Mouse (Mus musculus) left cerebral cortex, adult 2 months (tissue): Measurements from ENCODE around the gene Plod3. TPM values are rescaled to one million over a fixed set of nuclear protein-coding genes. Genes with fewer than 3 reads are reported as not detected.
A peak's percentile ranks its signal among the peaks of the same experiment; 100 is the strongest.

ENCODE experiments used
- DNase-seq, 2 experiments: peaks; one replicate each; pipeline ENCODE4 v3.0.0; 2021 to 2022; ENCODE audit warnings: low spot score in 2 of 2, mixed read lengths in 1 of 2; ENCODE audit errors: extremely low spot score in 1 of 2
- H3K27ac ChIP-seq: fragments of 200-600 bp; 2 replicates; pipeline ENCODE4 v1.8.1; 2022
- H3K4me3 ChIP-seq: fragments of 200-600 bp; 2 replicates; pipeline ENCODE4 v1.8.1; 2022
- CTCF ChIP-seq: fragments of 200-600 bp; IDR thresholded peaks from 2 replicates; pipeline ENCODE4 v1.8.1; 2022; ENCODE audit warnings: antibody characterized with exemption, mild to moderate bottlenecking, moderate library complexity
- intact Hi-C: fragments of 180-260 bp; cut with DNase I; formaldehyde crosslinking; loops from one replicate; pipeline ENCODE4 v1.15.1; 2025
- total RNA-seq, 2 experiments: library from RNA; stranded (reverse); gene quantifications; 2 replicates each; pipeline ENCODE4 v1.2.3; 2021

Gene Plod3
- total RNA-seq, 2 experiments from 2014 or later: 38.7 to 39.1 TPM

DNA sequence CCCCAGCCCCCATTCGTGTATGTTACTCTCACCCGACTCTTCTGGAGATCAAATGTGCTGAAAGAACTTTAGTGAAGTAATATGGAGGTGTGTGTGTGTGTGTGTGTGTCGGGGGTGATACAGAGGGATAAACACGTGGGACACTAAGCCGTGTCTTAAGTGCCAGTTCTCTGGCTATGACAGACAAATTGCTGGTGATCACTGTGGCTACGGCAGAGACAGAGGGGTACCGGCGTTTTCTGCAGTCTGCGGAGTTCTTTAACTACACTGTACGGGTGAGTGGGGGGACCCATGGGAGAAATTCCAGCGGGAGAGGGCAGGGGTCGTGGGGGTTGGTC lies 1.1 kb downstream of the Plod3 start, which contains the start of gene Znhit1:
Gene Znhit1 (minus strand): TSS at position 88 of the 338 bp plus-strand sequence.
- DNase-seq: no peak
- intact Hi-C loops: loop anchor here (10.0 kb wide), 1 partner anchor 617 kb away; the partner anchor contains the start of gene Mospd3
- Histone ChIP-seq H3K4me3 (peak within 1 kb of the TSS; percentile 76), H3K27ac (peak within 1 kb of the TSS; percentile 98)
- TF ChIP-seq CTCF: no peak

DNA sequence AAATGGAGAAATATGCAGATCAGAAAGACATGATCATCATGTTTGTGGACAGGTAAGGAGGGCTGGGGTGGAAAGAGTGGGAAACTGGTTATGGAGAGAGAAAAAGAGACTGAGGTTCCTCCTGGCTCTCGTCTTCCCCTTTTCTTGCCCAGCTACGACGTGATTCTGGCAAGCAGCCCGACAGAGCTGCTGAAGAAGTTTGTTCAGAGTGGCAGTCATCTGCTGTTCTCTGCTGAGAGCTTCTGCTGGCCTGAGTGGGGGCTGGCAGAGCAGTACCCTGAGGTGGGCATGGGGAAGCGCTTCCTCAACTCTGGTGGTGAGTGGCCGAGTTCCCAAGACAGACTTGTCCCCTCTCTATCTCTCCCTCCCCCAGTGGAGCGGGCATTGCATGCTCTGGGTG lies 1.6 kb downstream of the Plod3 start:
- intact Hi-C loops: loop anchor here (10.0 kb wide), 1 partner anchor 616 kb away; the partner anchor contains the start of gene Mospd3
- H3K4me3 ChIP-seq: peak overlapping the region; percentile 76
- no peak for TF ChIP-seq CTCF
- H3K27ac ChIP-seq: no peak overlapping the region
- no peak for DNase-seq

DNA sequence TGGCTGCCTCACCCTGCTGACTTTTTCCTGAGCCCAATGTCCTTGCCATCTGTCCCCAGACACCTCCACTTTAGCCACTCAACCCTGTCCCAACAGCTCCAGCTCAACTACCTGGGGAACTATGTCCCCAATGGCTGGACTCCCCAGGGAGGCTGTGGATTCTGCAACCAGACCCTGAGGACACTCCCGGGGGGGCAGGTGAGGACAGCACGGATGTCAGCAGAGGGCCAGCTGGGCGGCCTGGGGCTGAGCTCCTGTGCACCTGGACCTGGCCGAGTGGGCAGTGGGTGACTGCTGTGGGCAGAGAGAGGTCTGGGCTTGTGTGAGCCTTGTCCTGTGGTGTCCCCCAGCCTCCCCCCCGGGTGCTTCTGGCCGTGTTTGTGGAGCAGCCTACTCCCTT lies 3.0 kb downstream of the Plod3 start:
- DNase-seq: no peak
- TF ChIP-seq CTCF: no peak
- Histone ChIP-seq H3K27ac (no peak overlapping the region), H3K4me3 (no peak overlapping the region)
- intact Hi-C loops: loop anchor here (10.0 kb wide), 1 partner anchor 615 kb away; the partner anchor contains the start of gene Mospd3

DNA sequence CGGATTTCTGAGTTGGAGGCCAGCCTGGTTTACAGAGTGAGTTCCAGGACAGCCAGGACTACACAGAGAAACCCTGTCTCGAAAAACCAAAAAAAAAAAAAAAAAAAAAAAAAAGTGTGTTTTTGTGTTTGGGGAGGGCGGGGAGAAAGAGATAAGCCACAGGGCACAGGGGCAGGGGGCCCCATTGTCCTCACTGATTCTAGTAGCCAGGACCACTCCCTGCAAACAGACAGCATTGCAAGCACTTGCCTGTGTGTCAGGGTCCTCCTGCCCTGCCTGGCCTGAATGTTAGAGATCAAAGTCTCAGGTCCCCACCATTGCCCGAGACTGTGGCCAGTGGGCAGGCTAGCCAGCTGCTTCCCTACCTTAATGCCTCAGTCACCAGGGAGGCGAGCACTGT lies 12.6 kb downstream of the Plod3 start:
- DNase-seq: no peak
- intact Hi-C loops: no loop called here
- Histone ChIP-seq H3K27ac (no peak overlapping the region), H3K4me3 (no peak overlapping the region)
- TF ChIP-seq CTCF: no peak

DNA sequence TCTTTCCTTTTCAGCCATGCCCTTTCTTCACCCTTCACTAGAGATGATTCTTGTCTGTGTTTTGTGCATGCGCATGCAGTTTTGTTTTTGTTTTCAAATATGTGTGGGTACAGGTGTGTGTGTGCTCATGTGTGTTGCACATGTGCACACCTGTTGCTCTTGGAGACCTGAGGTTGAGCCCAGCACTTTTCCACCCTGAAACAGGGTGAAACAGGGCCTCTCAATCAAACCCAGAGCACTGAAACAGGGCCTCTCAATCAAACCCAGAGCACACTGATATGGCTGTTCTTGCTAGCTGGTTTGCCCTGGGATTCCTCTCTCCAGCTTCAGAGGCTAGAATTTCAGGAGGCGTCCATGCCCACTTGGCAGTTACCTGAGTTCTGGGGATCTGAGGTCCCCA lies 13.8 kb downstream of the Plod3 start:
- no peak for TF ChIP-seq CTCF
- intact Hi-C loops: no loop called here
- Histone ChIP-seq H3K4me3 (no peak overlapping the region), H3K27ac (no peak overlapping the region)
- no peak for DNase-seq

DNA sequence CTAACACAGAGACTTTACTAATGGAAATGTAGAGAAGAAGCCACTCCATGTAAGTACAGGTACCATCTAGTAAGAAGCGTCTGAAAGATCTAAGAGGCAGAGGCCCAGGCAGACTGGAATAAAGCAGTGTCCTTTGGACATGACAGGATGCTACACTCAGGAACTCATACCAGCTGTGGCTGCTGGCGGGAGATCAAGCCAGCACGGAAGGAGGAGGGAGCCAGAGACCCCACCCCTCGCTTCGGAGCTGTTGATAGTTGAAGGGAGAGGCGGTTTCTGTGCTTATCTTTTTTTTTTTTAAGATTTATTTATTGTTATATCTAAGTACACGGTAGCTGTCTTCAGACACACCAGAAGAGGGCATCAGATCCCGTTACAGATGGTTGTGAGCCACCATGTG lies 20.5 kb downstream of the Plod3 start:
- no peak for DNase-seq
- no peak for TF ChIP-seq CTCF
- Histone ChIP-seq H3K4me3 (no peak overlapping the region), H3K27ac (no peak overlapping the region)
- intact Hi-C loops: no loop called here

DNA sequence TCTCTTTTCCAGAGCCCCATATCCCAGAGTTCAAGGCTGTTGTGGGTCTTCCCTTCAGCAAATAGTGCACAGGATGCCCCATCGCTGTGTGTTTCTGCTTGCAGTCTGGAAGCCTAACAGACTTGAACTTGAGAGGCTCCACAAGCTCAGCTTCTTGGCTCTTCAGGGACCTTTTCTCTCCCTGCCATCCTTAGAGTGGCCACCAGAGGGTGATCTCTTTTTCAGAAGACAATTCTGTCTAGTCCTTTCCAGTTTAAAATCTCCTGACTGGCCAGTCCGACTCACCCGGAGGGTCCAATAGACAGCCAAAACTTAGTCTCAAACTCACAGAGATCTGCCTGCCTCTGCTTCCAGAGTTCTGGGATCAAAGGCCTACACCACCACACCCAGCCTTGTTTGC lies 23.2 kb downstream of the Plod3 start:
- intact Hi-C loops: no loop called here
- Histone ChIP-seq H3K27ac (no peak overlapping the region), H3K4me3 (no peak overlapping the region)
- peak; percentile 78 for TF ChIP-seq CTCF
- peak in 1 of 2 experiments; percentile 60 for DNase-seq

DNA sequence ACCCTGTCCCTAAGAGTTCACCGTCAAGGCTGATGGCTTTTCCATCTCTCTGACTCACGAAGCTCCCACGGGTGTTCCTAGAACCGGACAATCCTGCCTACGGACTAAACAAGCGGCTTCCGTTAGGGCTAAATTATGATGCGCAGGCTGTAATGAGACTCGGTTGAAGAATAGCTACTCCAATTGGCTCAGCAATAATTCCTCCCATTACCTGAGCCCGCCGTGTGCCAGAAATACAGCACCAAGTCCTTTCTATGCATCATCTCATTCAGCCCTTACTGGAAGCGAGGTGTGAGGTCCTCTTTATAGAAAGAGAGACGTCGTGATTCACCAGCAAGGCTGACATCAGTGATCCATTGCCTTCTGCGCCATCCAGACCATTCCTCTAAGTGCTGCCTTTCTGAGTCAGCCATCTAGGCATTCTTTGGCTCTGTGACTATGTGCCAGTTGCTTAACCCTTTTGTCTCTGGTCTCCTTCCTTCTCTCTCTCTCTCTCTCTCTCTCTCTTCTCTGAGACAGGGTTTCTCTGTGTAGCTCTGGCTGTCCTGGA lies 25.7 kb downstream of the Plod3 start:
- no peak for DNase-seq
- Histone ChIP-seq H3K27ac (no peak overlapping the region), H3K4me3 (no peak overlapping the region)
- no peak for TF ChIP-seq CTCF
- intact Hi-C loops: no loop called here

DNA sequence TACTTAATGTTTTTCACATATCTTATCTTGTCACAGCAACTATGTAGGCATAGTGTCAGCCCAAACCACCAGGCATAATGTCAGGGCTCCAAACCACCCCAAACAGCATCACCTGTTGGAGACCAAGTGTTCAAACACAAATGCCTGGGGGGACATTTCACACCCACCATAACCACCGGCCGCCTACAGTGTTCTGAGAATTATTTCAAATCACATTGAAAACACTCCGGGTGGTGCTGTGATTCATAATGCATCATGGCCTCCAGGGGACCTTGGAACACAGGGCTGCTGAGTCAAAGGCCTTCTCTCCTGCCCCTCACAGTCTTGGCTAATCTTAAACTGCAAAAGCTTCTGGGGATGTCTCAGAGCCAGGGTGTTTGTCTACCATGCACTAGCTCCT lies 29.1 kb downstream of the Plod3 start:
- intact Hi-C loops: no loop called here
- Histone ChIP-seq H3K27ac (no peak overlapping the region), H3K4me3 (no peak overlapping the region)
- DNase-seq: no peak
- no peak for TF ChIP-seq CTCF

DNA sequence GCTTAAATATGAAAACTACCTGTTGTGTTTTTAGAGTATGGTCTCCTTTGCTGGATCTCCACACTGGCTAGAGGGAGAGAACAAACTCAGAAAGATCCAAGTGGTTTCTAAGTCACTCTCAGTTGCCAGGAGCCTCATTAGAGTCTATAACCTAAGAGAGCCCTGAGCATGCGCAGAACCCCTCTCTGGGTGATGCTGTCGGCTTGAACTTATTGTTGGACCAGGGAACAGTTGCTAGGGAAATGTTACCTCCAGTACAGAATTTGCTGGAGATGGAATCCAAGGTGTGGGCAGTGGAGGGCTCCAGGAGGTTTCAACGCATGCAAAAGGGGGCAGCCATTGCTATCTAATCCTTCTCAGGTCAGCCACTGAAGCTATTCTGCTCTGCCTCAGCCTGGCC lies 37.5 kb downstream of the Plod3 start:
- TF ChIP-seq CTCF: no peak
- no peak for DNase-seq
- intact Hi-C loops: no loop called here
- no peak overlapping the region for H3K27ac ChIP-seq
- no peak overlapping the region for H3K4me3 ChIP-seq

DNA sequence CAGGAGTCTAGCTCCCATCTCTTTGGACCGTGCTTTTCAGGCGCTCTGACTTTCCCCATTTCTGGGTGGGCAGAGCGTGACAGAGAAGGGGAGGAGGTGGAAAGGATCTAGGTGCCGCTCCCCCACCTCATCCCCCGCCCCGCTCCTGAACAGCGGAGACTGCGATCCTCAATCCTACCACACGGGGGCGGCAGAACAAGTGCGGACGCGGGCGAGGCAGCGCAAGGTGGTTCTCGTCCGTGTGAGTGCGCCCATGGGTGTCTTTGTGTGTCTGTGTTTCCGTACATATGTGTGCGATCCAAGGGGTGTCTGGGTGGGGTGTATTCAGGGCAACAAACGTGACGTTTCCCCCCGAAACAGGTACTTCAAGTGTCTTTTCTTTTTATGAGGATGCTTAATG lies 38.3 kb downstream of the Plod3 start:
- peak; percentile 82 to 93 for DNase-seq
- TF ChIP-seq CTCF: peak; percentile 97
- intact Hi-C loops: loop anchor here (1.0 kb wide), 1 partner anchor 82 kb away; no protein-coding TSS in a partner anchor
- Histone ChIP-seq H3K4me3 (peak overlapping the region; percentile 30), H3K27ac (0 out of 2 replicates have a peak overlapping the region, but pooled peaks have one; percentile 8)

DNA sequence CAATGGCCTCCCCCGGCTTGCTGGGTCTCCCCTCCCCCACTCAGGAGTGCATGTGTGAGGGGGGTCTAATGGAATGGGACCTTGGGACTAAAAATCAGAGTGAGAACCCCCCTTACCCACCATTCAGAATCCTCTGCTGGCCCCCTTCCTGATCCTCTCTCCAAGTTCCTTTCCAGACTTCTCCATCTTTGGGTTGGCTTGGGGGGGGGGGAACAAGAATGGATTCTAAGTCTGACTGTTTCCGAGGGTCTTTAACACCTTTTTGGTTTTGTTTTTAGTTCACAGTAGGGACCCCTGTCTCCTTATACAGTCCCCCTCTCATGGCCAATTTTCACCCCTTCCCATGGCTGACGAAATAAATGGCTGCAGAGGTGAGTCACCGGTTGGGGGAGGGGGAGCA lies 39.3 kb downstream of the Plod3 start, which contains the start of gene Vgf:
Gene Vgf (plus strand): TSS at position 301 of the 400 bp plus-strand sequence.
- Histone ChIP-seq H3K4me3 (peak within 1 kb of the TSS; percentile 30), H3K27ac (0 out of 2 replicates have a peak within 1 kb of the TSS, but pooled peaks have one; percentile 8)
- DNase-seq: no peak
- intact Hi-C loops: no loop called here
- no peak for TF ChIP-seq CTCF
